ENCODE assay signal across 8 mouse cellular contexts in the genomic region with DNA sequence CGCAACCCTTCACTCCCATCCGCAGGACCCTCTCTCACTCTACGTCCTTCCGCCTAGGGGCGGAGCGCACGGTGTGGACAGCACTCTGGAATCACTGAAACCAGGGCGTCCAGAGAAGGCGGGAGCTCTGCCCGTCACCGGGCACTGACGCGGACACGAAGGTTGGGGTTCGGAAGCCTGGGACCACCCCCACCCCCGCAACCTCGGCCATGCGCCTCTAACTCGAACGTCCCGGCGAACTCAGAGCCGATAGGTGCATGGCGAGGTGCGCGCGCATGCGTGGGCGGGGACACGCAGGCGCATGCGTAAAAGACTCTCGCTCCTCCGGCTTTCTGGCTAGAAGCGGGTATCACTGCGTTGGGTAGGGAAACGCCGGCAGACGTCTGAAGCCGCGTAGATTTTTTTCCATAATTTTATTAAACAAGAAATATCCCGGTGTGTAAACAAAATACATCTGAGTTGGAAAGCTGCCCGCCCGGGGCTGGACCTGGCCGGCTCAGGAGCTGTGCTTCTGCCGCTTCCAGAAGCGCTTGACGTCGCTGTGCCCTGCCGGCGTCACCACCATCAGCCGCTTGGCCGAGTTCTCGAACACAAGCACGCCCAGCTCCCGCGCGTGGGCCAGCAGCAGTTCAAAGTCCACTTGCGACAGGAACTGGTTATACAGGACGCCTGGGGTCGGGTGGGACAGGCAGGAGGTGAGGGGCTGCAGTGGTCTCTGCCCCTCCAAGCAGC. TPM values are rescaled to one million over a fixed set of nuclear protein-coding genes. Genes with fewer than 3 reads are reported as not detected.
A peak's percentile ranks its signal among the peaks of the same experiment; 100 is the strongest.
DNase-seq lines count a peak whose midpoint lies in the region; ATAC-seq lines count a peak whose summit lies in the region.

TSS of gene Vars2 (minus strand) at position 259 of the 732 bp plus-strand sequence.

- H3K4me1 ChIP-seq in heart, embryonic 13.5 days: peaks cover 19% of the 10 kb centered on the region
- H3K4me1 ChIP-seq in liver, embryonic 12.5 days: peaks cover 24% of the 10 kb centered on the region
- peaks cover 12% of the 10 kb centered on the region for H3K4me1 ChIP-seq in stomach, embryonic 15.5 days

- DNase-seq in CD4-positive helper T cell, adult 2 months (ENCODE audit: low read depth, low spot score): peak; percentile 97
- peak; percentile 87 for DNase-seq in brain, embryonic 18.5 days (ENCODE audit: low read depth, low spot score)
- DNase-seq in kidney, postnatal 10 days: peak; percentile 98
- DNase-seq in natural killer cell, adult 2 months (ENCODE audit: low spot score in 2 of 2): peak; percentile 95 to 96

- under 1% methylated on average over 61 of the region's 61 CpGs for WGBS in heart, embryonic 13.5 days
- under 1% methylated on average over 61 of the region's 61 CpGs for WGBS in liver, embryonic 12.5 days (ENCODE audit: insufficient replicate concordance)
- WGBS in stomach, embryonic 15.5 days: under 1% methylated on average over 61 of the region's 61 CpGs

- peak within 1 kb of the TSS; percentile 85 for H3K4me3 ChIP-seq in heart, embryonic 13.5 days
- H3K4me3 ChIP-seq in liver, embryonic 12.5 days: peak within 1 kb of the TSS; percentile 78
- peak within 1 kb of the TSS; percentile 77 for H3K4me3 ChIP-seq in stomach, embryonic 15.5 days (replicated peaks)

- H3K4me2 ChIP-seq in heart, embryonic 13.5 days: peak within 1 kb of the TSS; percentile 97
- peak within 1 kb of the TSS; percentile 93 for H3K4me2 ChIP-seq in liver, embryonic 12.5 days
- H3K4me2 ChIP-seq in stomach, embryonic 15.5 days: peak within 1 kb of the TSS; percentile 80

- no peaks in the 10 kb centered on the region for H3K27me3 ChIP-seq in heart, embryonic 13.5 days (replicated peaks)
- H3K27me3 ChIP-seq in liver, embryonic 12.5 days (replicated peaks): no peaks in the 10 kb centered on the region
- no peaks in the 10 kb centered on the region for H3K27me3 ChIP-seq in stomach, embryonic 15.5 days (replicated peaks)

- peak within 1 kb of the TSS; percentile 95 for H3K9ac ChIP-seq in heart, embryonic 13.5 days
- peak within 1 kb of the TSS; percentile 86 for H3K9ac ChIP-seq in liver, embryonic 12.5 days
- peak within 1 kb of the TSS; percentile 83 for H3K9ac ChIP-seq in stomach, embryonic 15.5 days

- H3K36me3 ChIP-seq in heart, embryonic 13.5 days: peaks cover 54% of the 10 kb centered on the region
- peaks cover 54% of the 10 kb centered on the region for H3K36me3 ChIP-seq in liver, embryonic 12.5 days
- H3K36me3 ChIP-seq in stomach, embryonic 15.5 days: peaks cover 32% of the 10 kb centered on the region

- peak within 1 kb of the TSS; percentile 84 for H3K27ac ChIP-seq in heart, embryonic 13.5 days (replicated peaks)
- H3K27ac ChIP-seq in liver, embryonic 12.5 days: peak within 1 kb of the TSS; percentile 69
- peak within 1 kb of the TSS; percentile 81 for H3K27ac ChIP-seq in stomach, embryonic 15.5 days

- no peaks in the 10 kb centered on the region for H3K9me3 ChIP-seq in heart, embryonic 13.5 days
- no peaks in the 10 kb centered on the region for H3K9me3 ChIP-seq in liver, embryonic 12.5 days (replicated peaks)
- no peaks in the 10 kb centered on the region for H3K9me3 ChIP-seq in stomach, embryonic 15.5 days

- ATAC-seq in erythroid progenitor cell, adult 5-6 weeks (replicated peaks; ENCODE audit: low FRiP score, poor library complexity, severe bottlenecking): peak; percentile 91
- peak; percentile 74 for ATAC-seq in heart, embryonic 13.5 days (ENCODE audit: extremely low read depth, insufficient number of reproducible peaks, low FRiP score, low TSS enrichment)
- peak; percentile 85 for ATAC-seq in liver, embryonic 12.5 days
- ATAC-seq in stomach, embryonic 15.5 days (ENCODE audit: insufficient read depth, low FRiP score, low read depth): peak; percentile 79

RNA-seq across cellular contexts. Expression of gene Vars2, which starts in this region (rescaled TPM):
- 2.5 TPM in 1 of 2 replicates, not detected in the other for total RNA-seq in erythroid progenitor cell, adult 5-6 weeks (2015; ENCODE audit: low replicate concordance)
- total RNA-seq in erythroid progenitor cell, adult 5-6 weeks (2017; ENCODE audit: low replicate concordance): 0.23 and 0.77 TPM in 2 replicates
- polyA plus RNA-seq in heart, embryonic 13.5 days (2015; fragmentation: Nextera tagmentation; extraction: Ambion mirVana): 12.2 and 13.5 TPM in 2 replicates
- 10.7 and 11.8 TPM in 2 replicates for polyA plus RNA-seq in liver, embryonic 12.5 days (2016; fragmentation: Nextera tagmentation; extraction: Ambion mirVana)
- polyA plus RNA-seq in stomach, embryonic 15.5 days (2015; fragmentation: Nextera tagmentation; extraction: Ambion mirVana): 18.6 and 21.5 TPM in 2 replicates

Comparison
In these comparisons a context has a peak if more than half of its experiments do, and no peak if none do; other contexts are left out.
1. Peak in every context shown above with its lines: DNase-seq, ATAC-seq, H3K4me3 ChIP-seq and H3K27ac ChIP-seq.